Mouse (Mus musculus) gastrocnemius, postnatal 25 days (tissue): ENCODE measurements at regions not wholly inside any gene's neighbourhood (a gene's known extent, or its start where the extent isn't known, plus 50 kb on each side); places are given as distances from the start of the nearest gene placed in this dataset.
"Not testable (repeated sequence)": the region's sequence is repeated elsewhere in the genome, so short reads cannot be mapped to it uniquely, and the experiment has no call there.

Experiments
- DNase-seq: peaks from one replicate; pipeline ENCODE4 v3.0.0; 2022

DNA sequence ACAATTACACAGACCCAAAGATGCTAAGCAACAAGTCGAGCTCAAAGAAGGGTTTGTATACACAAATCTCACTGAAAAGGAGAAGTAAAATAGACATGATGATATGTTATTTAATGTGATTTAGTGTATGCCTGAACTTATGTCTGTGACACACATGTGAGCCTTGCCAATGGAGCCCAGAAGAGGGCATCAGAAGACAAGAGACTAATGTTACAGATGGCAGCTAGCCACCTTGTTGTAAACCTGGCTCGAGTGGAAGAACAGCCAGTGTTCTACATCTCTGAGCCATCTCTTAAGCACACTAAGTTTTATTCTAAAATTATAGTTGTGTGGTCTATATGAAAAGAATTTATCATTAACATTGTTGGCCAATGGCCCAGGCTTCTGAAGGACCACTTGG, 943.7 kb upstream of the Prmt6 start:
- no peak for DNase-seq

DNA sequence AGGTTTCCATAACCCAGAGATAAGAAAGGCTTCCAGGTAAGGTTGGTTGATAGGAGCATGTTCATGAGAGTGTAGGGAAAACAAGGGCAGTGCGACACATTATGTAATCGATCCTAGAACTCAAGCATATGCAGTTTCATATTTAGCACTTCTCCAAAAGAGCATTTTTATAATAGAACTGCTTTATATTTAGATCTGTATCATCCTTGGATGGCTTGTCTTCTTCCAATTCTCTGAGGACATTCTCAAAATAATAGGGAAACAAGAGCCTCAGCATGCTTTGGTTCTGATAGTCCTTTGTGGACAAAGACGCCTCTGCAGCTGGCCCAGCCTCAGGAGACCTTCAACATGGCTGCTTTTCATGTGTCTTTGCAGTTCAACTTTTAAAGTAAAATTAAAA, 915.9 kb upstream of the Prmt6 start:
- DNase-seq: no peak

DNA sequence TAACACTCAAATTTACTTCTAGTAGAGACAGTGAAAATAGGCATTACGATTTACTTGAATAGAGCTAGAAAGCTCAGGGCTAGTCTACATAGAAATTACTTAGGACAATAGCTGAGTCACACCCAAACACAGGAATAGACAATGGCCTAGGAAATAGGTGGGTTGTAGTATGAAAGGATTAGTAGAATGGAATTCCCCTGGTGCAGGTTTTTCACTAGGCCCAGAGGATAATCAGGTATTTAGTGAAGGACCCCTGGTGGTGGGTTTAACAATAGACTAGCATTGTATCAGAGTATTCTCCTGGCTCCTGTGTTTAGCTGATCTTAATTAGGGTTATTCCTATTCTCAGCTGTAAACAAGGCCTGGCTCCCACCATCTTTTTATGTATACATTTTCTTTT, 890.4 kb upstream of the Prmt6 start:
- DNase-seq: not testable (repeated sequence)

DNA sequence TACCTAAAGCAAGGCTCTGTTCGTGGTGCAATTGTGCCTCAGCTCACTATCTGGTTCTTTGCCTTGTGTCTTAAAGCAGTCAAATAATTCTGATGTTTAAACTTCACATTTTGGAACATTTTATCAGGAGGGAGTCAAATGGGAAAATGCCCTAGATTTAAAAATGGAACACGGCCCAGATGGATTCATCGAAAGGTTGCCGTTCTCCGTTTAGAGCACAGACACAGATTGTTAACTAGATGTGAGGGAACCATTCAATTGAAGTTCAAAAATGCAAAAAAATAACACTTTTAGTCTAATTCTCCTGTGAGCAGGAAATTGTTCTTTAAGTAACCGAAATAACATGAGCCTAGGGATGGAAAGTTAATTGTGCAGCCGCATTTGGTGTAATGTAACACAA, 858.2 kb upstream of the Prmt6 start:
- DNase-seq: no peak

DNA sequence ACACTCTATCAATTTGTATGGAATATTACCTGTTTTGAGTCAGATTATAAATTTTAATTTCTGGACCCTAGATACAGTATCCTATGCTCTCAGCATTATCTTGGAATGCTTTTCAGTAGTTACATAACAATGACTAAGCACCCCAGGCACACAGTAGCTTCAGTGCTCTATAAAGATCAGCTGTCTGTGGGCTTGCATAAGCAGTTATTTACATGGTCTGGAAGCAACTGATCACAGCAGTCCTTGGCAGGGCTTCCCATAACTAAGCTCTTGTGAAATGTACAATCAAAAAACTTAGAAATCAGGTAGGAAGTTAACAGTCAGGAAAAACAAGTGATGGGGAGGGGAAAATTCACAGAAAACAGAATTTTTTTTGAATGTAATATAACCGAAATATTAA, 851.8 kb upstream of the Prmt6 start:
- DNase-seq: peak; percentile 4

DNA sequence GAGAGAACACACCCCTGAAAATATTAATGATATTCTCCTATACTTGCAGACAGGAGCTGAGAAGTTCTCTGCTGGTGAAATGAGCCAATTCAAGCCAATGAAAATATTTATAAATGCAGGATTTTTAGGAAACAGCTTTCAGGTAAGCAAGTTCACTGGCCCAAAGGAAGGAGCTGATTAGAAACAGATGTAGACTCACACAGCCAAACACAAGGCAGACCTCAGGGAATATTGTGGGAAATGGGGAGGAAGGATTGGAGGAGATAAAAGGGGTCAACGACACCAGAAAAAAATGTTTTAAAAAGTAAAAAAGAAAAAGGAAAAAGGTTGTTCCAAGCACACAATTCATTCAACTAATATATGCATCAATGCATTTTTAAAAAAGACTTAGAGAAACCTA, 823.5 kb upstream of the Prmt6 start:
- DNase-seq: no peak

DNA sequence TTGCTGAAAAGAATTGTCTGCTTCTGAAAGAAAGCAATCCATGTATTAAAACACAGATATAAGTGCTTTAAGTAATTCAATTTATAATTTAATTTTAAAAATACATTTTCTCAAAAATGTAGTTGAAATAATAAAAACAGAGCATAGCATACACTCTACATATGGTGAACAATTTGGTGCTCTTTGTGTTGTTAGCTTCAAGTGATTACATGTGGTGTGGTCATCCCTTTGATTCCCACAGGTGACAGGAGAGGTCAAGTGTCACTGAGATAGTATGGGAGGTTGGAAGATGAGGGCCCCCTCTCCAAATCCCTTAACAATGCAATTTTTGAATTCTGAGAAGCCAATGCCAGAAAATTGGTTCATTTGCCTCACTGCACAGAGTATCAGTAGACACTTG, 819.5 kb upstream of the Prmt6 start:
- no peak for DNase-seq

DNA sequence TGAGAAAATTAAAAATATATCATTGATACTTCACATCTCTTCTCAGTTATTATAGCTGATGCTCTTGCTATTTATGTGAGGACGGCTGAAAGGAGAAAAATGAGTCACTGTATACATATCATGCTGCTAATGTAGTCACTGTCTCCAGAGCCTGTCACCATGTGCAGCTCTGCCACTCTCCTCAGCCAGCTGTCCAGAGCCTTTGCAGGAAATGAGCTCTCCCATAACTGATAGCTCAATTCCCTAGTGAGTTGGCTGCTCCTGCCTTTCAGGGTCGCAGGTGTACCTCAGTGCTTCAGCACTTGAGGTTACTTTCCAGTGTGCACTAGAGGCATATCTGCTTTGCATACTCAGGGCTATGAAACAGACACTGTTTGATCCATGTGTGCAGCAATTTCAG, 819.0 kb upstream of the Prmt6 start:
- no peak for DNase-seq

DNA sequence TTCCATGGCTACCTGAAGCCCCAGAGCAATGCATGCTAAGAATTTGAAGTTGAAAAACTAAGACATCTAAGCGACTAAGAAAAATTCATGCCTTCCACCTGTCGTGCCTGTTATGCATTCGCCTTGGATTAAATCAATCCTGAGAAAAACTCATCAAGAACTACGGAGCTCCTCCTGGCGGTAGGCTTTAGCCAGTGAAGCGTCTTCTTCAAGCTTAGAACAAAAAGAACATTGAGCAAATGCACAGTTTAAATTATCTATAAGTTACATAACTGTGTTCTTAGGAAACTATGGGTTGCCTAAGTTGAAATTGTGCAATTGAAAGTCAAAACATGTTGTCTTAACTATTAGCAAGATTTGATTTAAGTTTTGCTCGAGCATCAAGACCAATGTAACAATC, 818.4 kb upstream of the Prmt6 start:
- DNase-seq: no peak

DNA sequence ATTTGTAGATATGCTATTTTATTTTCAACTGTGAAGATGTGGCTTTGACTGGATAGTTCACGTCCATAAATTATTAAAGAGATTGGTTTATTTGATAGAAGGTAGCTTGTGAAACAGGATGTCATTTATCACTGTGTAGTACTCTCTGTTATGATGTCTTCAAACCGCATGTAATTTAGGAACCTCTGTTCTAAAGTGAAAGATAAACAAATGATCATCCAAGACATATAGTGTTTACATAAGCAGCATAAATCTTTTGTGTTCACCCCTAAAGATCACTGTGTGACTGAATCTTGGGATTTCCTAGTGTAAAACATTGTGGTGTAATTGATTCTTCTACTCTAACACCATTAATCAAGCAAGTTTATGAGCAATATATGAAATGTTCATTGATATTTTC, 798.8 kb upstream of the Prmt6 start:
- no peak for DNase-seq
